ENCODE assay signal across 7 mouse cellular contexts in genomic region chr19:5728631-5729443, GRCm38 (mm10). TPM values are rescaled to one million over a fixed set of nuclear protein-coding genes. Genes with fewer than 3 reads are reported as not detected.
DNase-seq lines count a peak whose midpoint lies in the region; ATAC-seq and TF ChIP-seq lines count a peak whose summit lies in the region.

No protein-coding gene starts in this region.

- H3K4me3 ChIP-seq in CH12.LX (replicated peaks in 1 of 3; ENCODE audit: low read depth in 2 of 3, low read length in 2 of 3, poor library complexity in 1 of 3) = peak overlapping the region; percentile 64 to 87 (median 74)
- H3K4me3 ChIP-seq in MEL (ENCODE audit: control insufficient read depth in 1 of 2, insufficient read depth in 1 of 2, low read depth in 2 of 2, low read length in 2 of 2) = peak overlapping the region; percentile 68 to 74
- peak overlapping the region; percentile 88 for H3K4me3 ChIP-seq in embryonic facial prominence, embryonic 11.5 days (ENCODE audit: low read depth, low read length)
- peak overlapping the region; percentile 95 to 96 for H3K4me3 ChIP-seq in heart, embryonic 14.5 days (ENCODE audit: control insufficient read depth in 1 of 2, insufficient read depth in 1 of 2, low read depth in 1 of 2, low read length in 2 of 2)
- H3K4me3 ChIP-seq in lung, embryonic 16.5 days (ENCODE audit: low read length) = peak overlapping the region; percentile 87

- H3K36me3 ChIP-seq in CH12.LX (replicated peaks in 1 of 2; ENCODE audit: control insufficient read depth in 1 of 2, insufficient read depth in 1 of 2, low read length in 1 of 2) (peaks cover 2 to 21% of the 10 kb centered on the region in 2 experiments), MEL (ENCODE audit: control insufficient read depth in 1 of 2, insufficient read depth in 2 of 2, low read length in 2 of 2) (peaks cover 0 to 22% of the 10 kb centered on the region in 2 experiments; a peak in 2 of 4 replicates)
- H3K36me3 ChIP-seq in embryonic facial prominence, embryonic 11.5 days (replicated peaks; ENCODE audit: control insufficient read depth, insufficient read depth, low read depth, low read length) = peaks cover 3% of the 10 kb centered on the region
- peaks cover 19% of the 10 kb centered on the region for H3K36me3 ChIP-seq in heart, embryonic 14.5 days (ENCODE audit: control insufficient read depth, insufficient read depth, low read length)
- H3K36me3 ChIP-seq in lung, embryonic 16.5 days (ENCODE audit: control insufficient read depth, insufficient read depth, low read length) = no peaks in the 10 kb centered on the region

- no peak for DNase-seq in CH12.LX (ENCODE audit: extremely low read depth)
- peak; percentile 69 for DNase-seq in MEL (ENCODE audit: low read depth, low spot score)
- peak; percentile 52 for DNase-seq in embryonic facial prominence, embryonic 11.5 days (ENCODE audit: low spot score)
- DNase-seq in kidney, postnatal 25 days = peak; percentile 67 to 77
- peak; percentile 66 for DNase-seq in right cerebral cortex, postnatal 25 days

- WGBS in embryonic facial prominence, embryonic 11.5 days = 10% methylated on average over 37 of the region's 37 CpGs
- 9% methylated on average over 37 of the region's 37 CpGs for WGBS in heart, embryonic 14.5 days
- whole genome bisulfite sequencing in lung, embryonic 16.5 days = 6% methylated on average over 37 of the region's 37 CpGs

- ATAC-seq in embryonic facial prominence, embryonic 11.5 days (replicated peaks; ENCODE audit: insufficient number of reproducible peaks, low FRiP score, low TSS enrichment, low read depth) = 0 out of 2 replicates have a peak, but pooled peaks have one; percentile 3
- no peak for ATAC-seq in heart, embryonic 14.5 days (ENCODE audit: insufficient number of reproducible peaks, insufficient read depth, low FRiP score, low read depth)
- peak; percentile 13 for ATAC-seq in lung, embryonic 16.5 days (ENCODE audit: low read depth)

- H3K4me2 ChIP-seq in CH12.LX (ENCODE audit: insufficient read depth, low read depth, poor library complexity, severe bottlenecking) = peak overlapping the region; percentile 82
- peak overlapping the region; percentile 93 for H3K4me2 ChIP-seq in embryonic facial prominence, embryonic 11.5 days (ENCODE audit: low read depth, low read length)
- peak overlapping the region; percentile 87 for H3K4me2 ChIP-seq in heart, embryonic 14.5 days (ENCODE audit: low read length)
- peak overlapping the region; percentile 94 for H3K4me2 ChIP-seq in lung, embryonic 16.5 days (ENCODE audit: low read depth, low read length)

- peaks cover 14% of the 10 kb centered on the region for H3K79me2 ChIP-seq in CH12.LX (replicated peaks; ENCODE audit: control insufficient read depth, extremely low read depth, insufficient read depth, poor library complexity, severe bottlenecking)
- peaks cover 51% of the 10 kb centered on the region for H3K79me2 ChIP-seq in MEL (ENCODE audit: control insufficient read depth, insufficient read depth, low read length, poor library complexity)

- dilution Hi-C loops in CH12.LX (cut with MboI; ENCODE audit: extremely low pct_ligation_motif_present, extremely low pct_unique_long_range_greater_than_20kb, low sequenced_read_pairs) = no loop called here

- peak overlapping the region; percentile 70 for H3K9ac ChIP-seq in CH12.LX (ENCODE audit: insufficient read depth, low read depth)
- H3K9ac ChIP-seq in MEL (ENCODE audit: control insufficient read depth, low read depth, low read length, poor library complexity, severe bottlenecking) = peak overlapping the region; percentile 85
- peak overlapping the region; percentile 100 for H3K9ac ChIP-seq in embryonic facial prominence, embryonic 11.5 days (replicated peaks; ENCODE audit: low read length)
- H3K9ac ChIP-seq in heart, embryonic 14.5 days (ENCODE audit: low read length) = peak overlapping the region; percentile 99
- H3K9ac ChIP-seq in lung, embryonic 16.5 days (ENCODE audit: low read length) = peak overlapping the region; percentile 96

- H3K4me1 ChIP-seq in CH12.LX (ENCODE audit: control insufficient read depth in 1 of 2, insufficient read depth in 2 of 2) (peaks cover 20 to 51% of the 10 kb centered on the region in 2 experiments), MEL (ENCODE audit: control insufficient read depth in 1 of 2, insufficient read depth in 2 of 2, low read length in 2 of 2) (peaks cover 3 to 41% of the 10 kb centered on the region in 2 experiments; a peak in 3 of 4 replicates)
- peaks cover 10% of the 10 kb centered on the region for H3K4me1 ChIP-seq in embryonic facial prominence, embryonic 11.5 days (ENCODE audit: control insufficient read depth, insufficient read depth, low read length)
- H3K4me1 ChIP-seq in heart, embryonic 14.5 days (ENCODE audit: control insufficient read depth in 2 of 2, insufficient read depth in 2 of 2, low read length in 2 of 2) = peaks cover 29 to 48% of the 10 kb centered on the region in 2 experiments
- peaks cover 55% of the 10 kb centered on the region for H3K4me1 ChIP-seq in lung, embryonic 16.5 days (replicated peaks; ENCODE audit: control insufficient read depth, insufficient read depth, low read length)

- TF ChIP-seq EP300 in CH12.LX (IDR thresholded peaks at IDR 0.05; ENCODE audit: low read length) = no peak
- TF ChIP-seq EP300 in MEL (IDR thresholded peaks at IDR 0.05; ENCODE audit: low read depth in 1 of 2, low read length in 2 of 2) = no peak

- no peaks in the 10 kb centered on the region for H3K9me3 ChIP-seq in CH12.LX (replicated peaks; ENCODE audit: low read length)
- no peaks in the 10 kb centered on the region for H3K9me3 ChIP-seq in MEL (replicated peaks; ENCODE audit: insufficient read depth, low read length)
- H3K9me3 ChIP-seq in embryonic facial prominence, embryonic 11.5 days (replicated peaks; ENCODE audit: control insufficient read depth, low read length) = no peaks in the 10 kb centered on the region
- H3K9me3 ChIP-seq in heart, embryonic 14.5 days (ENCODE audit: control insufficient read depth, low read length) = no peaks in the 10 kb centered on the region
- no peaks in the 10 kb centered on the region for H3K9me3 ChIP-seq in lung, embryonic 16.5 days (ENCODE audit: control insufficient read depth, low read length)

- TF ChIP-seq RAD21 in CH12.LX (IDR thresholded peaks at IDR 0.05; ENCODE audit: low read depth, low read length) (no peak), MEL (IDR thresholded peaks at IDR 0.05; ENCODE audit: low read depth, low read length) (no peak)

- TF ChIP-seq CTCF in CH12.LX (conservative IDR thresholded peaks at IDR 0.05 in 1 of 2, IDR thresholded peaks at IDR 0.05 in 1 of 2; ENCODE audit: low read depth in 2 of 2, low read length in 2 of 2) = no peak
- TF ChIP-seq CTCF in MEL (IDR thresholded peaks at IDR 0.05 in 2 of 3, conservative IDR thresholded peaks at IDR 0.05 in 1 of 3; ENCODE audit: control insufficient read depth in 1 of 3, insufficient read depth in 1 of 3, low read depth in 2 of 3, low read length in 3 of 3, poor library complexity in 1 of 3, severe bottlenecking in 1 of 3) = no peak

- in situ Hi-C loops in CH12.LX (cut with MboI; ENCODE audit: low pct_ligation_motif_present, low pct_unique_long_range_greater_than_20kb, low sequenced_read_pairs) = no loop called here

- H3K27me3 ChIP-seq in CH12.LX (replicated peaks) (peaks cover 1% of the 10 kb centered on the region), MEL (ENCODE audit: control insufficient read depth in 1 of 2, insufficient read depth in 2 of 2, low read length in 2 of 2) (no peaks in the 10 kb centered on the region)
- no peaks in the 10 kb centered on the region for H3K27me3 ChIP-seq in embryonic facial prominence, embryonic 11.5 days (ENCODE audit: control insufficient read depth, insufficient read depth, low read length)
- no peaks in the 10 kb centered on the region for H3K27me3 ChIP-seq in heart, embryonic 14.5 days (ENCODE audit: control insufficient read depth, insufficient read depth, low read length)
- H3K27me3 ChIP-seq in lung, embryonic 16.5 days (ENCODE audit: control insufficient read depth, insufficient read depth, low read depth, low read length) = no peaks in the 10 kb centered on the region

- H3K27ac ChIP-seq in CH12.LX (ENCODE audit: insufficient read depth, low read depth) (no peak overlapping the region), MEL (ENCODE audit: control insufficient read depth, low read depth, low read length) (peak overlapping the region; percentile 95)
- peak overlapping the region; percentile 95 for H3K27ac ChIP-seq in embryonic facial prominence, embryonic 11.5 days (replicated peaks; ENCODE audit: low read depth, low read length)
- peak overlapping the region; percentile 83 to 98 for H3K27ac ChIP-seq in heart, embryonic 14.5 days (replicated peaks in 1 of 2; ENCODE audit: control insufficient read depth in 1 of 2, insufficient read depth in 1 of 2, low read depth in 2 of 2, low read length in 2 of 2)
- H3K27ac ChIP-seq in lung, embryonic 16.5 days (ENCODE audit: low read length) = peak overlapping the region; percentile 90

- TF ChIP-seq POLR2A in CH12.LX (IDR thresholded peaks at IDR 0.05; ENCODE audit: low read depth, low read length) (no peak), MEL (IDR thresholded peaks at IDR 0.05; ENCODE audit: control insufficient read depth in 1 of 2, insufficient read depth in 1 of 2, low read depth in 1 of 2, low read length in 2 of 2, poor library complexity in 1 of 2) (no peak)

RNA-seq across cellular contexts. Expression of gene Fam89b, which starts 0.6 kb away (rescaled TPM):
- 13.4 and 14.5 TPM in 2 replicates for total RNA-seq in CH12.LX (2012; rRNA removed)
- total RNA-seq in CH12.LX (2014; rRNA removed) = 7.5 and 9.2 TPM in 2 replicates
- 4.7 and 7.5 TPM in 2 replicates for polyA plus RNA-seq in CH12.LX (2012; ENCODE audit: insufficient read length, low read depth)
- total RNA-seq in MEL (2012; rRNA removed) = 29.6 and 35.9 TPM in 2 replicates
- 10 to 100 TPM in 1 of 2 experiments, not detected in 1; 60.2 TPM for polyA plus RNA-seq in MEL (2012; ENCODE audit: insufficient read depth in 1 of 2, insufficient read length in 2 of 2, low read depth in 1 of 2, low replicate concordance in 2 of 2, missing spikeins in 1 of 2)
- polyA plus RNA-seq in embryonic facial prominence, embryonic 11.5 days (2014; fragmentation: Nextera tagmentation; extraction: Ambion mirVana) = 137 and 151 TPM in 2 replicates
- 86.1 and 89.5 TPM in 2 replicates for polyA plus RNA-seq in heart, embryonic 14.5 days (2014; fragmentation: Nextera tagmentation; extraction: Ambion mirVana)
- polyA plus RNA-seq in lung, embryonic 16.5 days (2015; fragmentation: Nextera tagmentation; extraction: Ambion mirVana) = 89.1 and 92.9 TPM in 2 replicates

RNA-seq across cellular contexts. Expression of gene Ehbp1l1, which starts 2.7 kb away (rescaled TPM):
- total RNA-seq in CH12.LX (2012; rRNA removed) (52.1 and 57.0 TPM in 2 replicates), CH12.LX (2014; rRNA removed) (26.9 and 30.4 TPM in 2 replicates), MEL (2012; rRNA removed) (60.6 and 63.2 TPM in 2 replicates)
- polyA plus RNA-seq in CH12.LX (2012; ENCODE audit: insufficient read length, low read depth) (62.6 and 71.9 TPM in 2 replicates), MEL (2012; ENCODE audit: insufficient read depth in 1 of 2, insufficient read length in 2 of 2, low read depth in 1 of 2, low replicate concordance in 2 of 2, missing spikeins in 1 of 2) (100 to 1,000 TPM in 1 of 2 experiments, 10 to 100 TPM in 1; 77.3 to 113 TPM)
- polyA plus RNA-seq in embryonic facial prominence, embryonic 11.5 days (2014; fragmentation: Nextera tagmentation; extraction: Ambion mirVana) = 4.5 and 5.5 TPM in 2 replicates
- polyA plus RNA-seq in heart, embryonic 14.5 days (2014; fragmentation: Nextera tagmentation; extraction: Ambion mirVana) = 66.5 and 67.1 TPM in 2 replicates
- 25.3 and 25.9 TPM in 2 replicates for polyA plus RNA-seq in lung, embryonic 16.5 days (2015; fragmentation: Nextera tagmentation; extraction: Ambion mirVana)

RNA-seq across cellular contexts. Expression of gene Ltbp3, which starts 11.9 kb away (rescaled TPM):
- total RNA-seq in CH12.LX (2012; rRNA removed) (0.17 and 0.51 TPM in 2 replicates), CH12.LX (2014; rRNA removed) (not detected in 2 replicates), MEL (2012; rRNA removed) (0.39 TPM in 1 of 2 replicates, not detected in the other)
- polyA plus RNA-seq in CH12.LX (2012; ENCODE audit: insufficient read length, low read depth) (not detected in 2 replicates), MEL (2012; ENCODE audit: insufficient read depth in 1 of 2, insufficient read length in 2 of 2, low read depth in 1 of 2, low replicate concordance in 2 of 2, missing spikeins in 1 of 2) (not detected)
- 5.9 and 9.5 TPM in 2 replicates for polyA plus RNA-seq in embryonic facial prominence, embryonic 11.5 days (2014; fragmentation: Nextera tagmentation; extraction: Ambion mirVana)
- polyA plus RNA-seq in heart, embryonic 14.5 days (2014; fragmentation: Nextera tagmentation; extraction: Ambion mirVana) = 35.7 and 39.0 TPM in 2 replicates
- polyA plus RNA-seq in lung, embryonic 16.5 days (2015; fragmentation: Nextera tagmentation; extraction: Ambion mirVana) = 52.3 and 61.9 TPM in 2 replicates

RNA-seq across cellular contexts. Expression of gene Kcnk7, which starts 24.7 kb away (rescaled TPM):
- not detected in 2 replicates for total RNA-seq in CH12.LX (2012; rRNA removed)
- not detected in 2 replicates for total RNA-seq in CH12.LX (2014; rRNA removed)
- 0.26 and 0.30 TPM in 2 replicates for polyA plus RNA-seq in CH12.LX (2012; ENCODE audit: insufficient read length, low read depth)
- total RNA-seq in MEL (2012; rRNA removed) = 0.16 and 0.23 TPM in 2 replicates
- polyA plus RNA-seq in MEL (2012; ENCODE audit: insufficient read depth in 1 of 2, insufficient read length in 2 of 2, low read depth in 1 of 2, low replicate concordance in 2 of 2, missing spikeins in 1 of 2) = under 1 TPM in 1 of 2 experiments, not detected in 1; 0.60 TPM
- polyA plus RNA-seq in embryonic facial prominence, embryonic 11.5 days (2014; fragmentation: Nextera tagmentation; extraction: Ambion mirVana) = not detected in 2 replicates
- polyA plus RNA-seq in heart, embryonic 14.5 days (2014; fragmentation: Nextera tagmentation; extraction: Ambion mirVana) = 0.26 and 0.27 TPM in 2 replicates
- polyA plus RNA-seq in lung, embryonic 16.5 days (2015; fragmentation: Nextera tagmentation; extraction: Ambion mirVana) = 0.36 and 0.50 TPM in 2 replicates

RNA-seq across cellular contexts. Expression of gene Pcnx3, which starts 40.1 kb away (rescaled TPM):
- total RNA-seq in CH12.LX (2012; rRNA removed) (27.2 and 28.6 TPM in 2 replicates), CH12.LX (2014; rRNA removed) (5.1 and 7.1 TPM in 2 replicates), MEL (2012; rRNA removed) (25.3 and 26.8 TPM in 2 replicates)
- polyA plus RNA-seq in CH12.LX (2012; ENCODE audit: insufficient read length, low read depth) (28.3 and 34.5 TPM in 2 replicates), MEL (2012; ENCODE audit: insufficient read depth in 1 of 2, insufficient read length in 2 of 2, low read depth in 1 of 2, low replicate concordance in 2 of 2, missing spikeins in 1 of 2) (10 to 100 TPM in 1 of 2 experiments, not detected in 1; 76.4 TPM)
- polyA plus RNA-seq in embryonic facial prominence, embryonic 11.5 days (2014; fragmentation: Nextera tagmentation; extraction: Ambion mirVana) = 17.5 and 22.0 TPM in 2 replicates
- polyA plus RNA-seq in heart, embryonic 14.5 days (2014; fragmentation: Nextera tagmentation; extraction: Ambion mirVana) = 15.3 and 17.3 TPM in 2 replicates
- polyA plus RNA-seq in lung, embryonic 16.5 days (2015; fragmentation: Nextera tagmentation; extraction: Ambion mirVana) = 18.3 and 20.8 TPM in 2 replicates

Comparison
In these comparisons a context has a peak if more than half of its experiments do, and no peak if none do; other contexts are left out.
1. Of the 35 proteins assayed by ChIP-seq in both MEL and CH12.LX: peak only in MEL: none; only in CH12.LX: none; in both: MXI1; in neither: 34.